Mouse (Mus musculus): ENCODE measurements at regions not wholly inside any gene's neighbourhood (a gene's known extent, or its start where the extent isn't known, plus 50 kb on each side); places are given as distances from the start of the nearest gene placed in this dataset.
A peak's percentile ranks its signal among the peaks of the same experiment; 100 is the strongest.

- no peak for DNase-seq (ENCODE audit: low read depth, low spot score)
Measured at GRCm38 (mm10) chr6:16064691-16065090, 344.2 kb downstream of the Mdfic start.

DNA sequence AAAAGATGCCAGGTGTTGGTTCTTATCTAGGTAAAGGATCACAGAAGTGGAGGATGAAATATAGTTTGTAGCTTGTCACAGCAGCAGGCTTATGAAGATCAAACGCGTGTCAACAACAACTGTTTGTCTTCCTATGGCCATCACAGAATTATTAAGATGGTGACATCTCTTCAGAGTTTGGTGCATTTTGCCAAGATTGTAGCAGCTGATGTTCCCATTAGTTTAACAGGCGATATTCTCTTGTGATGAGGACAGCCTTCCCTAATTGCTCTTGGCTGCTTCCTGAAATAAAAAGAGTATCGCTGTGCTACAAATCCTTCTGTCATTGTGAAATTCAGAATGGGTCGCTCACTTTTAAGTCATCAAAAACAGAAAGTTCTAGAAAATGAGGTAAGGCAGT lies 344.7 kb downstream of the Mdfic start:
- no peak for DNase-seq (ENCODE audit: low read depth, low spot score)

DNA sequence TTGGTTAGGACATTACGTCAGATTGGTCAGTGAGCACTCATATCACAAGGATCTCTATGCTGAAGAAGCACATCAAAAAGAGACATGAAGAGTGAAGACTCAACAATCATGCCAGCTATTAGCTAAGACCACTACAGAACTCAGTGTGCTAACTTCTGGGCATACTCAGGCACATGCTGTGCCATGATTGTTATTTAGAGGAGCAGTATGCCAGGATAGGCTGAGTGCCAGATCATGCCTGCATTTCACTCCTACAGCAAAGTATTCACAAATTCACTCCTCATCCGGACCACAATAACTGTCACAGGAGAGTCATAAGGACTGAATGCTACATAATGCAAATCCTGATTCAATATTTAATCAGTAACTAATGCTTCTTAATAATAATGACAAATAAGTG lies 355.8 kb downstream of the Mdfic start:
- DNase-seq (ENCODE audit: low read depth, low spot score) = no peak

- no peak for DNase-seq (ENCODE audit: low read depth, low spot score)
Measured at GRCm38 (mm10) chr6:16077195-16077810, 356.8 kb downstream of the Mdfic start.

DNA sequence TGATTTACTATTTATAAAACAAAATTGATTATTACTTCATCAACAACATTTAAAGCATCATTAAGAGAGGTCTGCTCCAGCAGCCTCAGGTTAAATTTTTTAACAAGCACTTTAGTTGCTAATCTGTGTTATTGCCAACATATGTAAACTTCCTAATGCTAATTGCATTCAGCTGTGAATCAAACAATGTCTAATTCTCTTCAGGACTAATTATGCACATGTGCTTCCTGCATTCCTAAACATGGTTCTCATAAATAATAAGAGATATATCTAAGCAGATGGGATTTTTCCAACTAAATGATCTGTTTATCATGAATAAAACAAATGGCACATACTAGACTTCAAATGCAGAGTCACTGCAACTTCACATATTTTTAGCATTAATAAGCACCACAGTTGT lies 357.5 kb downstream of the Mdfic start:
- DNase-seq (ENCODE audit: low read depth, low spot score) = no peak

DNA sequence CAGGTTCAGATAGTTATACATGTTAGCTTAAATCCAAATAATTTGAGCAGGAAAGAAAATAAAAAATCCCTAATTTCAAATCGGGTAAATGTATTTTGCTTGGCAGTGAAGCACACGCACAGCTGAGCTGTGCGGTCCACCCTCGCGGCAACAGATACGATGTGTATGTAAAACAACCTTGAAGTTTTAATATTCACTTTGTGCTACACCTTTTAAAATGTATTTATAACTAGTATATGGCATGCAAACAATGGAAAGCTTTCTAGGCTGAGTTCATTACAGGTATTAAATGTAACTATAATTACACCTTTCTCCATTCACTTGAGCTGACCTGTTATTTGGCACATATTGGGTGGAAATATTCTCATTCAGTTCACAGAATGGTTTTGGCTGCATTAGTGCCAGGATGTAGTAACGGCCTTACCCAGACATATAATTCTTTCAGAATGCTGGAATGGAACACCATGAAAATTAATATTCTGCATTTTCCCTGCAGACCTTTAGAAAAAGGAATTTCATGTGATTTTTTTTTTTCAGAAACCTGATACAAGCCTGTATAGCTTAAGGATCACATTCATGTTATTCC lies 366.6 kb downstream of the Mdfic start:
- DNase-seq (ENCODE audit: low read depth, low spot score) = no peak

DNA sequence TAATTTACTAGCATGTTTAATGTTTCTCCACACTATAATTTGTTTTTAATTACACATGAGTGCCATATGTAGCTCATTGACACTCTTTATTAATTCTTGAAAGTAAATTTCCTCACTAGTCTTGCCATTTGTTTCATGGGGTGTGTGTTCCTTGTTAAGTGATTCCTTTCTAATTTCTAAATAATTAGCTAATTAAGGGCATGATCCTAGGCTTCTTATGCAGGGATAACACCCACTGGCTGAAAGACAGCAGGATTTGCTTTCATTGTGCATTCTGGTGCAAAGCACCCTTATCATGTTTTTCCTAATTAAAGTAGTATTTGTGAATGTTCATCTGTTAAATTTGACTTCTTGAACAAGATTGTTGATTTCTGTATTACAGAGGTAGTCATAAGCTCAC lies 378.3 kb downstream of the Mdfic start:
- no peak for DNase-seq (ENCODE audit: low read depth, low spot score)

- no peak for DNase-seq (ENCODE audit: low read depth, low spot score)
Measured at GRCm38 (mm10) chr6:16141009-16141408, 420.5 kb downstream of the Mdfic start.

- no peak for DNase-seq (ENCODE audit: low read depth, low spot score)
Measured at GRCm38 (mm10) chr6:16144538-16144937, 424.1 kb downstream of the Mdfic start.

DNA sequence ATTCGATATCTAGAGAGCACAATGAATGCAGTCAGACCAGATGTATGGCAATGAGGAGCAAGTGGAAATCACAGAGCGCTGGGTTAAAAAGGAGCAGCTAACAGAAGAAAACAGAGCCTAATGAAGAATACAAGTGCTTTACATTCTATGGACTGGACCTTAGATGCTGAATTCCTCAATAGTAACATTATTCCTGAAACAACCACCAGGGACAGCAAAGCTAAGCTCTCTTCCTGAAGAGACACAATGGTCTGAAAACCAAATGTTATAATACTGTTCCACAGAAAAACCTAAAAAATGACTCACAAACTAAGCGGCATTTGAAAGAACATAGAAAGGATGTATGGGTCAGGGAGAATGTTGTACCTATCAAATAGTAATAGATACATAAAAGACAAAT lies 430.1 kb downstream of the Mdfic start:
- no peak for DNase-seq (ENCODE audit: low read depth, low spot score)

DNA sequence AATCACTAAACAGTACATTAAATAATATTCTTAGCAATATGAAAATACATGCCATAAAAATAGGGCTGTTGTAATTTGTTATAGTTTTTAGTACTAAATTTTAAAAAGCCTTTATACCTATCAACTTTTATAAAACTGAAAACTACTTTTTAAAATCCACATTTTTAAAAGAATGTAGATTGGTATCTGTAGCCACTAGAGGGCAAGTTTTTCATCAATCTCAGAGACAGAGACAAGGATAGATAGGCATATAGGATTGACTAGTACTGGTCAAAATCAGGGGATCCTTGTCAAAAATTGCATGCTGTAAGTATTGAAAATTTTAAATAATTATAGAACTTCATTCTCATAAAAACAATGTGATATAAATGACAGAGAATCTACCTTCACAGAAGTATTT lies 431.0 kb downstream of the Mdfic start:
- no peak for DNase-seq (ENCODE audit: low read depth, low spot score)

GRCm38 (mm10) chr6:16152691-16153090 lies 432.2 kb downstream of the Mdfic start:
- no peak for DNase-seq (ENCODE audit: low read depth, low spot score)

DNA sequence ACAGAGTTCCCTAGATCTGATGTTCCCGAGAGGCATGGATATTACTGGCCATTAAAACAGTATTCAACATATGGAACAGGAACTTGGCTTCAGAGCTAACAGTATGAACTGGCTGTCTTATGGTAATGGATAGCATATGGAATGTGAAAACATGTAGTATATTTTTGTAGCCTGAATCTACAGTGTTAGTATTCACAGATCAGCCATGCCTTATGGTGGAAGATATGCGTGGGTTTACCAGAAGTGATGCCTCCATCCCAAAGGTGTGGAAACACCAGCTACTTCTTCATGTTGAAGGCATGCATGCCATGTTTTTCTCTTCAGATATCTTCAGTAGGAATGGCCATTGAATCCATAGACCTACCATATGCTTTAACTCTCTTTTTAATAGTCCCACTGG lies 444.6 kb downstream of the Mdfic start:
- no peak for DNase-seq (ENCODE audit: low read depth, low spot score)

DNA sequence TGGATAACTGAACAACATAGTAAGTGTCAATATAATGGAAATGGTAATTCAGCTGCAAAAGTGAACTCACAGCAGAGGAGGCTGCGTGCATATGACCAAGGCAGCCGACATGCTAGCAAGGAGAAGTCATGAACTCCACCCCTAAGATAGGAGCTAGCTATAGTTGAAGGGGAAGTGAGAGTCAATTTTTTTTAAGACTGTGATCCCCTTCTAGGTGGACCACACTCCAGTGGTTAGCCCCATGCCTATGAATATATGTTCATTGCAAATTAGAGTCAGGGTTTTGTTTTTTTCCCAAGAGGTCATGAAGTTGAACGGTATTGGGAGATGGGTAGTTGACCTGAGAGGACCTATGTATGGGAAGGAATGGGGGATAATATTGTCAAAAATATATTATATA lies 451.4 kb downstream of the Mdfic start:
- DNase-seq (ENCODE audit: low read depth, low spot score) = no peak

GRCm38 (mm10) chr6:16177313-16177712 lies 456.9 kb downstream of the Mdfic start:
- no peak for DNase-seq (ENCODE audit: low read depth, low spot score)

- DNase-seq (ENCODE audit: low read depth, low spot score) = no peak
Measured at GRCm38 (mm10) chr6:16187983-16188550, 467.6 kb downstream of the Mdfic start.

GRCm38 (mm10) chr6:16212975-16213374 lies 492.5 kb downstream of the Mdfic start:
- DNase-seq (ENCODE audit: low read depth, low spot score) = no peak

GRCm38 (mm10) chr6:16213635-16214034 lies 493.2 kb downstream of the Mdfic start:
- no peak for DNase-seq (ENCODE audit: low read depth, low spot score)

- DNase-seq (ENCODE audit: low read depth, low spot score) = peak; percentile 29
Measured at GRCm38 (mm10) chr6:16221002-16221627, 500.7 kb downstream of the Mdfic start.

All from retina, adult 2 months (tissue).